Mouse (Mus musculus): ENCODE measurements around the gene Nek8. TPM values are rescaled to one million over a fixed set of nuclear protein-coding genes. Genes with fewer than 3 reads are reported as not detected.

Nek8 gene
- polyA plus RNA-seq, 1 experiment from 2014 or later: 4.9 TPM

GRCm38 (mm10) chr11:78134344-78134743 lies 42.1 kb downstream of the Nek8 start:
- peaks cover 37% of the 10 kb centered on the region for H3K4me1 ChIP-seq (ENCODE audit: insufficient read depth)
- H3K27me3 ChIP-seq (ENCODE audit: insufficient read depth, low read length): no peaks in the 10 kb centered on the region
- no peak overlapping the region for H3K27ac ChIP-seq (ENCODE audit: low read depth)
- no peak overlapping the region for H3K9ac ChIP-seq (replicated peaks)
- no peaks in the 10 kb centered on the region for H3K9me3 ChIP-seq (ENCODE audit: low read length)
- no peaks in the 10 kb centered on the region for H3K36me3 ChIP-seq (replicated peaks; ENCODE audit: insufficient read depth, low read length)
- 63% methylated on average over 3 of the region's 3 CpGs for WGBS (ENCODE audit: insufficient replicate concordance)
- no peak overlapping the region for H3K4me3 ChIP-seq (ENCODE audit: low read depth, low read length)
- ATAC-seq: no peak
- no peak for DNase-seq
- TF ChIP-seq CTCF (IDR thresholded peaks at IDR 0.05; ENCODE audit: low read depth) (no peak), EP300 (IDR thresholded peaks at IDR 0.05; ENCODE audit: low read depth) (no peak)
- peak overlapping the region; percentile 20; the same call in 1 of the 2 replicates for H3K4me2 ChIP-seq (ENCODE audit: low read depth, low read length)

GRCm38 (mm10) chr11:78133915-78134314 lies 42.6 kb downstream of the Nek8 start:
- Histone ChIP-seq H3K9ac (replicated peaks) (0 out of 2 replicates have a peak overlapping the region, but pooled peaks have one; percentile 16), H3K9me3 (ENCODE audit: low read length) (no peaks in the 10 kb centered on the region), H3K36me3 (replicated peaks; ENCODE audit: insufficient read depth, low read length) (no peaks in the 10 kb centered on the region), H3K4me3 (ENCODE audit: low read depth, low read length) (no peak overlapping the region), H3K4me2 (ENCODE audit: low read depth, low read length) (no peak overlapping the region), H3K27ac (ENCODE audit: low read depth) (0 out of 2 replicates have a peak overlapping the region, but pooled peaks have one; percentile 19), H3K4me1 (ENCODE audit: insufficient read depth) (peaks cover 40% of the 10 kb centered on the region), H3K27me3 (ENCODE audit: insufficient read depth, low read length) (no peaks in the 10 kb centered on the region)
- 52% methylated on average over 6 of the region's 6 CpGs for WGBS (ENCODE audit: insufficient replicate concordance)
- ATAC-seq: no peak
- TF ChIP-seq EP300 (IDR thresholded peaks at IDR 0.05; ENCODE audit: low read depth): no peak
- TF ChIP-seq CTCF (IDR thresholded peaks at IDR 0.05; ENCODE audit: low read depth): no peak
- DNase-seq: no peak

- no peaks in the 10 kb centered on the region for H3K27me3 ChIP-seq (ENCODE audit: insufficient read depth, low read length)
- no peak for TF ChIP-seq EP300 (IDR thresholded peaks at IDR 0.05; ENCODE audit: low read depth)
- TF ChIP-seq CTCF (IDR thresholded peaks at IDR 0.05; ENCODE audit: low read depth): no peak
- H3K4me1 ChIP-seq (ENCODE audit: insufficient read depth): peaks cover 46% of the 10 kb centered on the region
- no peak for ATAC-seq
- no peak for DNase-seq
- H3K27ac ChIP-seq (ENCODE audit: low read depth): no peak overlapping the region
- no peak overlapping the region for H3K4me3 ChIP-seq (ENCODE audit: low read depth, low read length)
- no peak overlapping the region for H3K4me2 ChIP-seq (ENCODE audit: low read depth, low read length)
- H3K9me3 ChIP-seq (ENCODE audit: low read length): no peaks in the 10 kb centered on the region
- H3K36me3 ChIP-seq (replicated peaks; ENCODE audit: insufficient read depth, low read length): no peaks in the 10 kb centered on the region
- WGBS (ENCODE audit: insufficient replicate concordance): 52% methylated on average over 8 of the region's 8 CpGs
- H3K9ac ChIP-seq (replicated peaks): no peak overlapping the region
Measured at GRCm38 (mm10) chr11:78129458-78129857, 47.0 kb downstream of the Nek8 start.

GRCm38 (mm10) chr11:78126739-78127138 lies 49.7 kb downstream of the Nek8 start:
- TF ChIP-seq EP300 (IDR thresholded peaks at IDR 0.05; ENCODE audit: low read depth) (no peak), CTCF (IDR thresholded peaks at IDR 0.05; ENCODE audit: low read depth) (no peak)
- Histone ChIP-seq H3K4me3 (ENCODE audit: low read depth, low read length) (no peak overlapping the region), H3K9me3 (ENCODE audit: low read length) (no peaks in the 10 kb centered on the region), H3K27ac (ENCODE audit: low read depth) (peak overlapping the region; percentile 65), H3K36me3 (replicated peaks; ENCODE audit: insufficient read depth, low read length) (no peaks in the 10 kb centered on the region), H3K4me2 (ENCODE audit: low read depth, low read length) (peak overlapping the region; percentile 58; the same call in 1 of the 2 replicates), H3K9ac (replicated peaks) (no peak overlapping the region), H3K4me1 (ENCODE audit: insufficient read depth) (peaks cover 37% of the 10 kb centered on the region), H3K27me3 (ENCODE audit: insufficient read depth, low read length) (no peaks in the 10 kb centered on the region)
- peak; percentile 44; the same call in 1 of the 2 replicates for ATAC-seq
- DNase-seq: peak; percentile 38
- WGBS (ENCODE audit: insufficient replicate concordance): 32% methylated on average over 4 of the region's 4 CpGs

- peak overlapping the region; percentile 74 for H3K27ac ChIP-seq (ENCODE audit: low read depth)
- ATAC-seq (no peak), DNase-seq (no peak)
- no peaks in the 10 kb centered on the region for H3K9me3 ChIP-seq (ENCODE audit: low read length)
- H3K27me3 ChIP-seq (ENCODE audit: insufficient read depth, low read length): no peaks in the 10 kb centered on the region
- no peaks in the 10 kb centered on the region for H3K36me3 ChIP-seq (replicated peaks; ENCODE audit: insufficient read depth, low read length)
- H3K4me2 ChIP-seq (ENCODE audit: low read depth, low read length): peak overlapping the region; percentile 58
- peaks cover 44% of the 10 kb centered on the region for H3K4me1 ChIP-seq (ENCODE audit: insufficient read depth)
- TF ChIP-seq CTCF (IDR thresholded peaks at IDR 0.05; ENCODE audit: low read depth) (no peak), EP300 (IDR thresholded peaks at IDR 0.05; ENCODE audit: low read depth) (no peak)
- H3K9ac ChIP-seq (replicated peaks): peak overlapping the region; percentile 36; the same call in 1 of the 2 replicates
- H3K4me3 ChIP-seq (ENCODE audit: low read depth, low read length): peak overlapping the region; percentile 13
- 39% methylated on average over 6 of the region's 6 CpGs for WGBS (ENCODE audit: insufficient replicate concordance)
Measured at GRCm38 (mm10) chr11:78125691-78126090, 50.8 kb downstream of the Nek8 start.

- no peak for ATAC-seq
- Histone ChIP-seq H3K36me3 (replicated peaks; ENCODE audit: insufficient read depth, low read length) (no peaks in the 10 kb centered on the region), H3K4me3 (ENCODE audit: low read depth, low read length) (no peak overlapping the region), H3K27ac (ENCODE audit: low read depth) (peak overlapping the region; percentile 29; the same call in 1 of the 2 replicates), H3K27me3 (ENCODE audit: insufficient read depth, low read length) (no peaks in the 10 kb centered on the region), H3K4me1 (ENCODE audit: insufficient read depth) (peaks cover 56% of the 10 kb centered on the region), H3K9me3 (ENCODE audit: low read length) (no peaks in the 10 kb centered on the region), H3K9ac (replicated peaks) (no peak overlapping the region), H3K4me2 (ENCODE audit: low read depth, low read length) (no peak overlapping the region)
- DNase-seq: no peak
- TF ChIP-seq CTCF (IDR thresholded peaks at IDR 0.05; ENCODE audit: low read depth): no peak
- TF ChIP-seq EP300 (IDR thresholded peaks at IDR 0.05; ENCODE audit: low read depth): no peak
Measured at GRCm38 (mm10) chr11:78123782-78124181, 52.7 kb downstream of the Nek8 start.

Data from liver, postnatal 0 days (tissue).